Mouse (Mus musculus): ENCODE results near the gene Rnf227.

DNA sequence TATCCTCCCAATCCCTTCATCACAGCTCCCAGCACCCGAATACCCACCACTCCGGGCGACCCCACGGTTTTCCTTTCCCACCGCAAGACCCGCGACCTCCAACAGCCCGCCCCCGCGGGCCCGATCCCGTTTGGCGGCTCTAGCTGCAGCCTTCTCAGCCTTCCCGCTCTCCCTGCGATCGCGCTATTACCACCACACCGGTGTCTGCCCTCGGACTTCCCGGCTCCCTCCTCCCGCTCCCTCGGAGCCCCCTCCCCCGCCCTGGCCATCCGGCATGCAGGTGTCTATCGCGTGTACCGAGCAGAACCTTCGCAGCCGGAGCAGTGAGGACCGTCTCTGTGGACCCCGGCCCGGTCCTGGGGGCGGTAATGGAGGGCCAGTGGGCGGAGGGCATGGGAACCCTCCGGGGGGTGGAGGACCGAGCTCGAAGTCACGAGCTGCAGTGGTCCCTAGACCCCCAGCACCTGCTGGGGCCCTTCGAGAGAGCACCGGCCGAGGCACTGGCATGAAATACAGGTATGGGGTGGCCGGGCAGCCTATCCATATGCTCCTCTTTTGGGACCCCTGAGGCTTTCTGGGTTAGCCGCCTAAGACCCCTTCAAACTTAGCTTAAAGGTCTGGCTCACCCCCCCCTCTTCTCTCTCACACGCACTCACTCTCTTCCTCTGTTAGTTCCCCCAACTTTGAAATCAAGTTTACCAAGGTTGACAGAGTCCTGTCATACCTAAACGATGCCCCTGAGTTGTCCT is 13.7 kb upstream of the Rnf227 start:
- TF ChIP-seq POLR2A (IDR thresholded peaks at IDR 0.05; ENCODE audit: borderline replicate concordance, low read depth, low read length), result no peak
- TF ChIP-seq CTCF (IDR thresholded peaks at IDR 0.05; ENCODE audit: low read depth, low read length), result no peak
